Mouse (Mus musculus) liver, adult 2 months (tissue): ENCODE results near the gene Plch2.

Experiments
- CTCF ChIP-seq: fragments of 200-500 bp; IDR thresholded peaks from 2 replicates; pipeline ENCODE4 v1.5.1; 2011; ENCODE audit warnings: low read depth, low read length, control low read depth
- POLR2A ChIP-seq: fragments of 200-500 bp; IDR thresholded peaks from 2 replicates; pipeline ENCODE4 v1.6.1; 2011; ENCODE audit warnings: low read length, control low read depth; ENCODE audit not compliant: insufficient read depth; ENCODE audit errors: extremely low read depth

- TF ChIP-seq CTCF = no peak
- TF ChIP-seq POLR2A = no peak
Measured at GRCm38 (mm10) chr4:155018066-155018465, 38.5 kb downstream of the Plch2 start.
